Mouse (Mus musculus): Measurements from ENCODE around the gene Scgb3a1.

GRCm38 (mm10) chr11:49704804-49705203 lies 41.4 kb downstream of the Scgb3a1 start:
- TF ChIP-seq USF1 (IDR thresholded peaks at IDR 0.05; ENCODE audit: low read depth), result no peak
- TF ChIP-seq CTCF (IDR thresholded peaks at IDR 0.05; ENCODE audit: control insufficient read depth, insufficient read depth, insufficient read length), result no peak
- no peak for TF ChIP-seq CEBPB (IDR thresholded peaks at IDR 0.05; ENCODE audit: low read depth)

Data from C2C12 (cell line).